Mouse (Mus musculus) right cerebral cortex, postnatal 14 days (tissue): Measurements from ENCODE around the gene Pam16.
A peak's percentile ranks its signal among the peaks of the same experiment; 100 is the strongest.

Source experiments
- DNase-seq: peaks from one replicate; pipeline ENCODE4 v3.0.0; 2022

Pam16 gene

GRCm38 (mm10) chr16:4645867-4646266, 21.1 kb upstream of the Pam16 start:
- DNase-seq, result no peak

- peak; percentile 77 for DNase-seq
Measured at GRCm38 (mm10) chr16:4643670-4644419, 19.1 kb upstream of the Pam16 start.

- DNase-seq, result no peak
Measured at GRCm38 (mm10) chr16:4642937-4643336, 18.1 kb upstream of the Pam16 start.

GRCm38 (mm10) chr16:4642190-4642589, 17.4 kb upstream of the Pam16 start:
- DNase-seq, result peak; percentile 57

- no peak for DNase-seq
Measured at GRCm38 (mm10) chr16:4641119-4641838, 16.5 kb upstream of the Pam16 start.

- DNase-seq, result no peak
Measured at GRCm38 (mm10) chr16:4640267-4641005, 15.6 kb upstream of the Pam16 start.

- DNase-seq, result peak; percentile 66
Measured at GRCm38 (mm10) chr16:4639831-4640237, 15.0 kb upstream of the Pam16 start, which contains the start of the genes Vasn and Dnaja3. Gene Vasn, plus strand, starts transcription at chr16:4639941. Gene Dnaja3, plus strand, starts transcription at chr16:4639989.

GRCm38 (mm10) chr16:4638891-4639390, 14.2 kb upstream of the Pam16 start:
- no peak for DNase-seq

GRCm38 (mm10) chr16:4635760-4636159, 11.0 kb upstream of the Pam16 start:
- no peak for DNase-seq

- no peak for DNase-seq
Measured at GRCm38 (mm10) chr16:4634681-4635080, 9.9 kb upstream of the Pam16 start.

- no peak for DNase-seq
Measured at GRCm38 (mm10) chr16:4633661-4634060, 8.9 kb upstream of the Pam16 start.

GRCm38 (mm10) chr16:4632050-4632449, 7.3 kb upstream of the Pam16 start:
- no peak for DNase-seq

GRCm38 (mm10) chr16:4629950-4630349, 5.2 kb upstream of the Pam16 start:
- peak; percentile 75 for DNase-seq

GRCm38 (mm10) chr16:4628898-4629419, 4.2 kb upstream of the Pam16 start:
- DNase-seq, result no peak

- no peak for DNase-seq
Measured at GRCm38 (mm10) chr16:4627105-4627504, 2.3 kb upstream of the Pam16 start.

GRCm38 (mm10) chr16:4624074-4624473, 714 bp downstream of the Pam16 start:
- no peak for DNase-seq

GRCm38 (mm10) chr16:4616829-4617228, 8.0 kb downstream of the Pam16 start:
- DNase-seq, result no peak

GRCm38 (mm10) chr16:4615297-4615696, 9.5 kb downstream of the Pam16 start:
- no peak for DNase-seq

- DNase-seq, result no peak
Measured at GRCm38 (mm10) chr16:4614639-4615038, 10.1 kb downstream of the Pam16 start.

- DNase-seq, result no peak
Measured at GRCm38 (mm10) chr16:4613736-4614135, 11.1 kb downstream of the Pam16 start.

- DNase-seq, result no peak
Measured at GRCm38 (mm10) chr16:4611676-4612075, 13.1 kb downstream of the Pam16 start.

GRCm38 (mm10) chr16:4611193-4611592, 13.6 kb downstream of the Pam16 start:
- no peak for DNase-seq

- DNase-seq, result no peak
Measured at GRCm38 (mm10) chr16:4608532-4609059, 16.2 kb downstream of the Pam16 start.
